Mouse (Mus musculus): Measurements from ENCODE around the gene Lpcat2b. TPM values are rescaled to one million over a fixed set of nuclear protein-coding genes. Genes with fewer than 3 reads are reported as not detected.

The Lpcat2b gene
- polyA plus RNA-seq, 1 experiment: not detected

DNA sequence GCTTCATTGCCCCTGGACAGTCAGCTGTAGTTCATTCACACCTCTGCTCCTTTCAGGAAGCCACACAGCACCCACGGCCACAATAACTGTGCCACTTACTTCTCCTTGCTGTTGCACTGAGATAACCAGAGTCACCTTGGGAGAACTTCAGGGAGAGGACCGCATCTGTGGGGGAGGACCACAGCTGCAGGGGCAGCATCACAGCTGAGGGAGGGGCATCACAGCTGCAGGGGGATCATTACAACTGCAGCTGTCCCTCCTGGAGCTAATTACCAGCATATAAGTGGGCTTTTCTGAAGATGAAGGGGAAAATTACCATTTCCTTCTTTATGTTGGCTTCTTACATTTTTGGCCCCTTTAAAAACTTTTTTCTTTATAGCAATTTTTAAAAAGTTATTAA lies 36.9 kb upstream of the Lpcat2b start:
- Histone ChIP-seq H3K27me3 (ENCODE audit: control insufficient read depth, insufficient read depth, insufficient read length) (peaks cover 5% of the 10 kb centered on the region), H3K4me2 (ENCODE audit: low read depth) (no peak overlapping the region), H3K4me3 (no peak overlapping the region), H3ac (ENCODE audit: control insufficient read depth, insufficient read length) (no peak overlapping the region), H3K36me3 (ENCODE audit: control insufficient read depth, insufficient read depth) (no peaks in the 10 kb centered on the region), H3K79me2 (ENCODE audit: control insufficient read depth, insufficient read depth) (no peaks in the 10 kb centered on the region)
- TF ChIP-seq MAX (IDR thresholded peaks at IDR 0.05; ENCODE audit: low read depth) (no peak), TCF12 (IDR thresholded peaks at IDR 0.05; ENCODE audit: insufficient read depth, poor library complexity, severe bottlenecking) (no peak), SRF (IDR thresholded peaks at IDR 0.05; ENCODE audit: control insufficient read depth, insufficient read length, low read depth) (no peak), POLR2AphosphoS2 (IDR thresholded peaks at IDR 0.05; ENCODE audit: insufficient read length, low read depth) (no peak), TCF3 (IDR thresholded peaks at IDR 0.05; ENCODE audit: insufficient read length, low read depth) (peak; percentile 7), MYOG (IDR thresholded peaks at IDR 0.05; ENCODE audit: control insufficient read depth in 1 of 3, insufficient read depth in 1 of 3, insufficient read length in 2 of 3, low read depth in 2 of 3) (peak in 2 of 3 experiments; percentile 15 to 62), CEBPB (IDR thresholded peaks at IDR 0.05; ENCODE audit: insufficient read depth, poor library complexity, severe bottlenecking) (no peak), MYOD1 (IDR thresholded peaks at IDR 0.05; ENCODE audit: control insufficient read depth in 1 of 3, insufficient read length in 2 of 3, low read depth in 2 of 3) (peak in 2 of 3 experiments; percentile 55 to 66), POLR2A (IDR thresholded peaks at IDR 0.05; ENCODE audit: insufficient read length, low read depth) (no peak), REST (IDR thresholded peaks at IDR 0.05; ENCODE audit: insufficient read depth, insufficient read length) (no peak), USF1 (IDR thresholded peaks at IDR 0.05; ENCODE audit: low read depth) (no peak), E2F4 (IDR thresholded peaks at IDR 0.05; ENCODE audit: insufficient read depth) (no peak)

DNA sequence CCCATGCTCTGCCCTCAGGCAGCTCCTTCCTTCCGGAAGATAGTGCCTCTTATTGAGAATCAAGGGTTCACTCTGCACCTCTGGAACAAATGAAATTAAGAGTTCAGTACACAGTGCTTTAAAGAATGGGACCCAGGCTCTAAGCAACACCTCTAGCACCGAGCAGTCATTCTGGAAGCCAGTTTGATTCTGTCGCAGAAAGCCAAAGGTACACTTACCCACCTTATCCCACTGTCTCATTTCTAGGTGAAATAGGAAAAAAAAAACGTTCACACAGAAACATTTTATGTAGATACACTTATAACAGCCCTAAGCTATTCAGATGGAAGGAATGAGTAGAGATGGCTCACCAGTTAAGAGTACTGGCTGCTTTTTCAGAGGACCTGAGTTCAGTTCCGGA lies 28.9 kb upstream of the Lpcat2b start, which contains the start of gene Ephx4:
Gene Ephx4, plus strand, starts transcription at position 301 of the 400 bp plus-strand sequence.
- Histone ChIP-seq H3K4me2 (ENCODE audit: low read depth) (no peak within 1 kb of the TSS), H3ac (ENCODE audit: control insufficient read depth, insufficient read length) (no peak within 1 kb of the TSS), H3K27me3 (ENCODE audit: control insufficient read depth, insufficient read depth, insufficient read length) (peaks cover 37% of the 10 kb centered on the region), H3K36me3 (ENCODE audit: control insufficient read depth, insufficient read depth) (no peaks in the 10 kb centered on the region), H3K4me3 (no peak within 1 kb of the TSS), H3K79me2 (ENCODE audit: control insufficient read depth, insufficient read depth) (no peaks in the 10 kb centered on the region)
- no peak for TF ChIP-seq TCF3 (IDR thresholded peaks at IDR 0.05; ENCODE audit: insufficient read length, low read depth)
- TF ChIP-seq TCF12 (IDR thresholded peaks at IDR 0.05; ENCODE audit: insufficient read depth, poor library complexity, severe bottlenecking): no peak
- TF ChIP-seq POLR2A (IDR thresholded peaks at IDR 0.05; ENCODE audit: insufficient read length, low read depth): no peak
- no peak for TF ChIP-seq USF1 (IDR thresholded peaks at IDR 0.05; ENCODE audit: low read depth)
- TF ChIP-seq MYOG (IDR thresholded peaks at IDR 0.05; ENCODE audit: control insufficient read depth in 1 of 3, insufficient read depth in 1 of 3, insufficient read length in 2 of 3, low read depth in 2 of 3): no peak

DNA sequence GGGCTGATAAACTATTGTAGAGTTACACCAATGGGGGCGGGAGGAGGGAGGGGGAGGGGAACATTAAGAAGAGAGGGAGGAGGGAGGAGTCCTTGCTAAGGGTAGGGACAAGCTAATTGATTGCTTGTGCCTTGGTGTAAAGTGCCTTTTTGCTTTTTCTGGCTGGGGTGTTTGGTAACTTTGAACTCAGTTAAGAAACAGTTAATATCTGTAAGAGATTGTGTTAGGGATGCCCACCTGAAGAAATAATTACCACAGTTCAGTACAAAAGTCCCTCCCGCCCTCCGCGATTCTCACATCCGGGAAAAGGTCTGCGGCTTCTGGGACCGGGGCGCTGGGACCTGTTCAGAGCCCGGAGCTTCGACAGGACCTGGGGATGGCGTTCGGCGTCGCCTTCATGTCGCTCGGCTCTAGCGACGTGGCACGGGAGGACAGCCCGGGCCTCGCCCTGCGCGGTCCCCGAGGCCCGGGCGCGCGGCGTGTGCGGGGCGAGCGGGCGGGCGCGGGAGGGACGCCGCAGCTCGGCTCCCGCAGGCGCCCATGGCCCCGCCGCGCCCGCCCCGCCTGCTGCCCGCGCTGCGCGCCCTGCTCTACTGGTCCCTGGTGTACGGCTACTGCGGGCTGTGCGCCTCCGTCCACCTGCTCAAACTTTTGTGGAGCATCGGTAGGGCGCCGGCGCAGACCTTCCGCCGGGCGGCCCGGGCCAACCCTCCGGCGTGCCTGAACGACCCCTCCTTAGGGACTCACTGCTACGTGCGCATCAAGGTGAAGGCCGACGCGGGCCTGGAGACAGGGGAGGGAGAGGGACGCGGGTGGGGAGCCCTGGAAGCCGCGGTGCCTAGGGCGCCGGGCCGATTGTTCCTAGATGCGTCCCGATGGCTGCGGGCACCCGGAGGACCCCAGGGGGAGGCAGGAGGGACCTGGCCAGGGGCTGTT lies 28.1 kb upstream of the Lpcat2b start:
- Histone ChIP-seq H3K27me3 (ENCODE audit: control insufficient read depth, insufficient read depth, insufficient read length) (peaks cover 37% of the 10 kb centered on the region), H3K4me3 (no peak overlapping the region), H3K79me2 (ENCODE audit: control insufficient read depth, insufficient read depth) (no peaks in the 10 kb centered on the region), H3K4me2 (ENCODE audit: low read depth) (no peak overlapping the region), H3K36me3 (ENCODE audit: control insufficient read depth, insufficient read depth) (no peaks in the 10 kb centered on the region), H3ac (ENCODE audit: control insufficient read depth, insufficient read length) (no peak overlapping the region)
- TF ChIP-seq CEBPB (IDR thresholded peaks at IDR 0.05; ENCODE audit: insufficient read depth, poor library complexity, severe bottlenecking): no peak
- no peak for TF ChIP-seq USF1 (IDR thresholded peaks at IDR 0.05; ENCODE audit: low read depth)
- no peak for TF ChIP-seq E2F4 (IDR thresholded peaks at IDR 0.05; ENCODE audit: insufficient read depth)
- no peak for TF ChIP-seq MYOD1 (IDR thresholded peaks at IDR 0.05; ENCODE audit: control insufficient read depth in 1 of 3, insufficient read length in 2 of 3, low read depth in 2 of 3)
- no peak for TF ChIP-seq SRF (IDR thresholded peaks at IDR 0.05; ENCODE audit: control insufficient read depth, insufficient read length, low read depth)
- no peak for TF ChIP-seq REST (IDR thresholded peaks at IDR 0.05; ENCODE audit: insufficient read depth, insufficient read length)
- TF ChIP-seq POLR2A (IDR thresholded peaks at IDR 0.05; ENCODE audit: insufficient read length, low read depth): no peak
- no peak for TF ChIP-seq MAX (IDR thresholded peaks at IDR 0.05; ENCODE audit: low read depth)
- no peak for TF ChIP-seq TCF12 (IDR thresholded peaks at IDR 0.05; ENCODE audit: insufficient read depth, poor library complexity, severe bottlenecking)
- TF ChIP-seq MYOG (IDR thresholded peaks at IDR 0.05; ENCODE audit: control insufficient read depth in 1 of 3, insufficient read depth in 1 of 3, insufficient read length in 2 of 3, low read depth in 2 of 3): no peak
- TF ChIP-seq POLR2AphosphoS2 (IDR thresholded peaks at IDR 0.05; ENCODE audit: insufficient read length, low read depth): no peak
- TF ChIP-seq TCF3 (IDR thresholded peaks at IDR 0.05; ENCODE audit: insufficient read length, low read depth): no peak

DNA sequence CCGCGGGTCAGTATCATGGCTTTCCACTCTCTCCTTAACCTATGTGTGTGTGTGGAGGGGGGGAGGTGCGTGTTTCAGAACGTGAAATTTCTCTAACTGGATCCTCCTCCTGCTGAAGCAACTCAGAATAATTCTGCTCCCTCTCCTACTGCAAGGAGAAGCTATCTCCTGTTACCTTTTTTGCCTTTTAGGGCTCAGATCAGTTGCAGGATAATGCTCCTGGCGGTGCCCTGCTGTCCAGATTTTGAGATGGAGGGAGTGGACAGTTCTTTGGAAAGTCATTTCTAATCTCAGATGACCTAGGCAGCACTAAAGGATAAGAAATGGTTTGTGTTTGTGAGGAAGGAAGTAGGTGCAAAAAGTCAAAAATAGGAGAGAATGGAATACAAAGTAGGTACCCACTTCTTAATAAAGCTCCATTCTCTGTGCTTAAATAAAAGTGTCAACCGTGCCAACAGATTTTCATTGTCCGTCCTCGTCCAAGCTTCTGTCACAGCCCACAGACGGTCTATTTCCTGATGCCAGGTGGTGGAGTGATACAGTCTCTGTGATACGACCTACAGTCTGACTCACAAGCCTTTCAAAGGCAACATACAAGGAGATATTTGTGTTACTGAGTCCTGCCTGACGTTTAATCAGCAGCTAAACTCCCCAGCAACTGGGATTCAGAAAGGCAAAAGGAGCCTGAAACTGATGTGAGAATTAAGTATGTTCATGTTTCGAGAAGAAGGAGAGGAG lies 27.2 kb upstream of the Lpcat2b start:
- Histone ChIP-seq H3K36me3 (ENCODE audit: control insufficient read depth, insufficient read depth) (no peaks in the 10 kb centered on the region), H3ac (ENCODE audit: control insufficient read depth, insufficient read length) (no peak overlapping the region), H3K27me3 (ENCODE audit: control insufficient read depth, insufficient read depth, insufficient read length) (peaks cover 37% of the 10 kb centered on the region), H3K79me2 (ENCODE audit: control insufficient read depth, insufficient read depth) (no peaks in the 10 kb centered on the region), H3K4me3 (no peak overlapping the region), H3K4me2 (ENCODE audit: low read depth) (no peak overlapping the region)
- no peak for TF ChIP-seq MAX (IDR thresholded peaks at IDR 0.05; ENCODE audit: low read depth)
- no peak for TF ChIP-seq SRF (IDR thresholded peaks at IDR 0.05; ENCODE audit: control insufficient read depth, insufficient read length, low read depth)
- TF ChIP-seq MYOD1 (IDR thresholded peaks at IDR 0.05; ENCODE audit: control insufficient read depth in 1 of 3, insufficient read length in 2 of 3, low read depth in 2 of 3): no peak
- no peak for TF ChIP-seq POLR2A (IDR thresholded peaks at IDR 0.05; ENCODE audit: insufficient read length, low read depth)
- no peak for TF ChIP-seq TCF3 (IDR thresholded peaks at IDR 0.05; ENCODE audit: insufficient read length, low read depth)
- no peak for TF ChIP-seq MYOG (IDR thresholded peaks at IDR 0.05; ENCODE audit: control insufficient read depth in 1 of 3, insufficient read depth in 1 of 3, insufficient read length in 2 of 3, low read depth in 2 of 3)
- TF ChIP-seq REST (IDR thresholded peaks at IDR 0.05; ENCODE audit: insufficient read depth, insufficient read length): no peak
- TF ChIP-seq CEBPB (IDR thresholded peaks at IDR 0.05; ENCODE audit: insufficient read depth, poor library complexity, severe bottlenecking): no peak
